Mouse (Mus musculus) cortical plate, adult 2 months (tissue): ENCODE measurements around the gene Maip1.

Experiments
- CTCF ChIP-seq: fragments of 200-500 bp; IDR thresholded peaks from 2 replicates; pipeline ENCODE4 v1.5.1; 2011; ENCODE audit warnings: mild to moderate bottlenecking, control low read depth, low read length; ENCODE audit not compliant: insufficient read depth; ENCODE audit errors: extremely low read depth
- POLR2A ChIP-seq: fragments of 200-500 bp; IDR thresholded peaks from 2 replicates; pipeline ENCODE4 v1.6.1; 2011; ENCODE audit warnings: mild to moderate bottlenecking, low read length, control low read depth; ENCODE audit not compliant: insufficient read depth; ENCODE audit errors: extremely low read depth

DNA sequence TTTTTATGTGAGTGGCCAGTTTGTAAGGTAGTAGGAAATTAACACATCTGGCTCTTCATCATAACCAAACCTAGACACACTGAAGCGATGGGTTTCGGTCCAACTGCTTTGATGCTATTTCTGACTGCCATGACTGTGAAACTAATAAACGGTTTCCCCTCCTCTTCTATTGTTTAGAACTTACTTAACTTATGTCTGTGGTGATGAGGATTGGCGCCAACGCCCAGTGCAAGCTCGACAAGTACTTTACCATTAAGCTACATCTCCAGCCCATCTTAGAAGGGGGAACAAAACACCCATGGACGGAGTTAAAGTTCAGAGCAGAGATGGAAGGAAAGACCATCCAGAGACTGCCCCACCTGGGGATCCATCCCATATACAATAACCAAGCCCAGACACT is 27.0 kb downstream of the Maip1 start:
- TF ChIP-seq CTCF (no peak), POLR2A (no peak)
